Mouse (Mus musculus) midbrain, embryonic 10.5 days (tissue): ENCODE results near the gene Nup210l. TPM values are rescaled to one million over a fixed set of nuclear protein-coding genes. Genes with fewer than 3 reads are reported as not detected.
"Not testable (repeated sequence)": the region's sequence is repeated elsewhere in the genome, so short reads cannot be mapped to it uniquely, and the experiment has no call there.

Experiments
- DNase-seq: peaks from one replicate; pipeline ENCODE4 v3.0.0-alpha.2; 2017; ENCODE audit warnings: low spot score
- H3K27ac ChIP-seq: fragments of 300-500 bp; sonication (generic); replicated peaks from 2 replicates; pipeline ENCODE4 v1.5.1; 2016; ENCODE audit warnings: mild to moderate bottlenecking
- H3K27me3 ChIP-seq: fragments of 300-500 bp; sonication (generic); 2 replicates; pipeline ENCODE4 v1.6.1; 2016; ENCODE audit warnings: low read depth, mild to moderate bottlenecking; ENCODE audit not compliant: poor library complexity, severe bottlenecking
- H3K36me3 ChIP-seq: fragments of 300-500 bp; sonication (generic); 2 replicates; pipeline ENCODE4 v1.6.1; 2016; ENCODE audit warnings: mild to moderate bottlenecking, moderate library complexity
- H3K4me1 ChIP-seq: fragments of 300-500 bp; sonication (generic); 2 replicates; pipeline ENCODE4 v1.6.1; 2016
- H3K4me3 ChIP-seq: fragments of 300-500 bp; sonication (generic); 2 replicates; pipeline ENCODE4 v1.5.1; 2016; ENCODE audit warnings: mild to moderate bottlenecking, moderate library complexity
- H3K9me3 ChIP-seq: fragments of 300-500 bp; sonication (generic); replicated peaks from 2 replicates; pipeline ENCODE4 v1.6.1; 2016; ENCODE audit warnings: mild to moderate bottlenecking
- WGBS: fragments of 180-500 bp; shearing (Covaris S2); methylation state at CpG from one replicate; pipeline ENCODE4 v1.1.7; 2016; 5-methylcytosine and 5-hydroxymethylcytosine counted together
- polyA plus RNA-seq: library from polyadenylated mRNA; unstranded; fragments of >200 nt; fragmentation: Nextera tagmentation; extraction: Ambion mirVana; gene quantifications from 2 replicates; pipeline ENCODE4 v1.2.1, GENCODE M21; 2016

Gene Nup210l
- polyA plus RNA-seq, 1 experiment from 2014 or later = 0.43 TPM

DNA sequence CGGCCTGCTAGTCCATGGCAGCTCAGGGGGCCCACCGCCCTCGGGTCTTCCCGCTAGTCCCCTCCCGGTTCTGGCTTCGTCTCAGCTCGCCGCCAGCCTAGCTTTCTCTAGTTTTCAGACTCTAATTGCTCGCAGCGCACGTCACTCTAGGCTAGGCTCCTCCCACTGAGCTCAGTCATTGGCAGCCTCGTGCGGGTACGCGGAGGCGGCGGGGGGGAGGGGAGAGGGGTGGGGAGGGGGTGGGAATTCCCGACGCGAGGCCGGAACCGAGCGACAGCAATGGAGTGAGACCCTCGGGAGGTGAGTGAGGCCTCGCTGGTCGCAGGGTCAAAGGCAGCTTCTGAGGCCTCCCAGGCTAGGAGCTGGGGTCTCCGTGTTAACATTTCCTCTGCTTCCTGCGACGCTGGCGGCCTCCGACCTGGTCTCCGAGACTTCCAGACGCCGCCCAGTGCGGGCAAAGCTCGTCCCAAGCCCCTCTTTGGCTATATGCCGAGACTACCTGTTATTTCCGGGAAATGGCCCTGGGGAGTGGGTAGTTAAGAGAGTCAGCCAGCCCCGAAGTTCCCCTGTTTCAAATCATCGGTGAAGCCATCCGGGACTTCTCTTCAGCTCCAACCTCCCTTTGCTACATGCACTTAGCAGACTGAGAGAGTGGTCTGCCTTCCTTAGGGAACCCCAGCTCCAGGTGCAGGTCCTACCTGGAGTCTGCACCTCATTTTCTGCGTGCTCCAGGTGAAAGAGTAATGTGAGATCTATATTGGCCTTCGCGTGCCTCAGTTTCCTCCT is 144.2 kb downstream of the Nup210l start, which contains the start of gene Slc39a1:
Gene Slc39a1, plus strand, starts transcription at position 213 of the 786 bp plus-strand sequence.
- under 1% methylated on average over 44 of the region's 44 CpGs for WGBS
- peak; percentile 96 for DNase-seq
- H3K9me3 ChIP-seq = no peaks in the 10 kb centered on the region
- peaks cover 30% of the 10 kb centered on the region for H3K4me1 ChIP-seq
- H3K36me3 ChIP-seq = peaks cover 27% of the 10 kb centered on the region
- no peaks in the 10 kb centered on the region for H3K27me3 ChIP-seq
- peak within 1 kb of the TSS; percentile 92 for H3K27ac ChIP-seq
- peak within 1 kb of the TSS; percentile 72 for H3K4me3 ChIP-seq

- Histone ChIP-seq H3K4me3 (peak overlapping the region; percentile 72), H3K27ac (peak overlapping the region; percentile 92), H3K36me3 (peaks cover 27% of the 10 kb centered on the region), H3K9me3 (no peaks in the 10 kb centered on the region), H3K4me1 (peaks cover 30% of the 10 kb centered on the region), H3K27me3 (no peaks in the 10 kb centered on the region)
- WGBS = 12% methylated on average over 10 of the region's 10 CpGs
- no peak for DNase-seq
Observed at GRCm38 (mm10) chr3:90248746-90249100, 144.8 kb downstream of the Nup210l start.

- H3K36me3 ChIP-seq = peaks cover 27% of the 10 kb centered on the region
- no peak overlapping the region for H3K27ac ChIP-seq
- 92% methylated on average over 6 of the region's 6 CpGs for WGBS
- H3K4me1 ChIP-seq = peaks cover 38% of the 10 kb centered on the region
- DNase-seq = no peak
- H3K9me3 ChIP-seq = no peaks in the 10 kb centered on the region
- H3K27me3 ChIP-seq = no peaks in the 10 kb centered on the region
- no peak overlapping the region for H3K4me3 ChIP-seq
Observed at GRCm38 (mm10) chr3:90250791-90251190, 146.9 kb downstream of the Nup210l start.

GRCm38 (mm10) chr3:90251731-90252226 is 147.8 kb downstream of the Nup210l start:
- not testable (repeated sequence) for DNase-seq, H3K27me3 ChIP-seq, H3K27ac ChIP-seq, H3K9me3 ChIP-seq, H3K4me3 ChIP-seq
- H3K4me1 ChIP-seq = peaks cover 43% of the 10 kb centered on the region
- H3K36me3 ChIP-seq = peaks cover 29% of the 10 kb centered on the region
- 93% methylated on average over 9 of the region's 12 CpGs for WGBS

GRCm38 (mm10) chr3:90252659-90253058 is 148.7 kb downstream of the Nup210l start:
- peaks cover 38% of the 10 kb centered on the region for H3K36me3 ChIP-seq
- H3K27me3 ChIP-seq, H3K27ac ChIP-seq, H3K4me3 ChIP-seq, DNase-seq, H3K9me3 ChIP-seq: not testable (repeated sequence)
- H3K4me1 ChIP-seq = peaks cover 39% of the 10 kb centered on the region
- 89% methylated on average over 2 of the region's 2 CpGs for WGBS

DNA sequence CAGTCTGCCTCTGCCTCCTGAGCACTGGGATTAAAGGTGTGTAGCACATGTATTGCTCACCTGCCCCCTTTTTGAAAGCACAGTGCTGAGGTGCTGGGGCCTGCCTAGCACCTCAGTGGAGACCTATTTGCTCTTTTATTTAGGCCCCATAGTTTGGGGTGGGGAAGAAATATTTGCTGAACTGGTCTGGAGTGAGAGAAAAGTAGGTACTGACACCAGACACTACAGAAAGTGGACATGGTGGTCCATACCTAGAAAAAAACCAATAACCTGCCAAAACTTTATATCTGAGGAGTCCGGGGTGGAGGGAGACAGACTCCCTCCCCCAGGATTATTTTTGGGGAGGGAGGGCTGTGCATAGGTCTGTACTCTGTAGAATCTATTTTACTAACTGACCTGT is 149.2 kb downstream of the Nup210l start:
- H3K27me3 ChIP-seq, DNase-seq, H3K9me3 ChIP-seq, H3K27ac ChIP-seq: not testable (repeated sequence)
- Histone ChIP-seq H3K4me3 (peak overlapping the region; percentile 90), H3K4me1 (peaks cover 36% of the 10 kb centered on the region), H3K36me3 (peaks cover 43% of the 10 kb centered on the region)
- WGBS = 88% methylated on average over 1 of the region's 1 CpGs

- H3K4me1 ChIP-seq = peaks cover 30% of the 10 kb centered on the region
- H3K9me3 ChIP-seq = no peaks in the 10 kb centered on the region
- H3K4me3 ChIP-seq = peak within 1 kb of the TSS; percentile 90
- peaks cover 50% of the 10 kb centered on the region for H3K36me3 ChIP-seq
- DNase-seq = peak; percentile 96
- no peaks in the 10 kb centered on the region for H3K27me3 ChIP-seq
- whole genome bisulfite sequencing = 3% methylated on average over 40 of the region's 40 CpGs
- peak within 1 kb of the TSS; percentile 91 for H3K27ac ChIP-seq
Observed at GRCm38 (mm10) chr3:90253653-90254418, 149.9 kb downstream of the Nup210l start, which contains the start of gene Crtc2. Gene Crtc2, plus strand, starts transcription at chr3:90254163.

DNA sequence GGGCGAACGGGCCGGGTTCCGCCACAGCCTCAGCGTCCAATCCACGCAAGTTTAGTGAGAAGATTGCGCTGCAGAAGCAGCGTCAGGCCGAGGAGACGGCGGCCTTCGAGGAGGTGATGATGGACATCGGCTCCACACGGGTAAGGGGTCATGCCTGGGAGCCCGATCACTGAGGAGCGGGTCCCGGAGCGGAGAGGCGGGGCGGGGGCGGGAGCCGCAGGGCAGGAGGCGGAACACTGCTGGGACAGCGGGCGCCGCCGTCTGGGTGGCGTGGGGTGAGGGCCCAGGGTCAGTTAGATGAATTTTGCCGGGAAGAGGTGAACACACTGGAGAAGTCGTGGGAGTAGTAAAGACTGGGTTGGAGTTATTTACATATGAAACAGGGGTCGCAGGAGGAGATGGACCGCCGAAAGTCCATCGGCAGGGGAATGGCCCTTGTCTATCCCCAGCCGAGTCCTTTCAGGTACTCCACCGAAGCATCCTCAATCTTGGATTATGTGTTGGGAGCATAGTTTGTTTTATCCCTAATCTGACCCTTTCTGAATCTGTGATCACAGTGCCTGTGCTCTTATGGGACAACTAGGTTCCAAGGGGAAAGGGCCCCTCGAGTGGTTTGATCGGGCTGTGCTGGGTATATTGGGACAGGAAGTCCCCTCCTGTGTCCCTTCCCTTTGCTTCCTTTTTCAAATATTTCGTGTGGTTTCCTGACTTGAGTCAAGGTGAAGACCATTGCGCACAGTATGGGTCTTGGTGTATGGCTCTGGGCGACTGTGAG is 150.7 kb downstream of the Nup210l start:
- peak overlapping the region; percentile 90 for H3K4me3 ChIP-seq
- H3K36me3 ChIP-seq = peaks cover 54% of the 10 kb centered on the region
- WGBS = 1% methylated on average over 41 of the region's 41 CpGs
- no peaks in the 10 kb centered on the region for H3K9me3 ChIP-seq
- H3K4me1 ChIP-seq = peaks cover 22% of the 10 kb centered on the region
- H3K27me3 ChIP-seq = no peaks in the 10 kb centered on the region
- H3K27ac ChIP-seq = peak overlapping the region; percentile 91
- DNase-seq = no peak

DNA sequence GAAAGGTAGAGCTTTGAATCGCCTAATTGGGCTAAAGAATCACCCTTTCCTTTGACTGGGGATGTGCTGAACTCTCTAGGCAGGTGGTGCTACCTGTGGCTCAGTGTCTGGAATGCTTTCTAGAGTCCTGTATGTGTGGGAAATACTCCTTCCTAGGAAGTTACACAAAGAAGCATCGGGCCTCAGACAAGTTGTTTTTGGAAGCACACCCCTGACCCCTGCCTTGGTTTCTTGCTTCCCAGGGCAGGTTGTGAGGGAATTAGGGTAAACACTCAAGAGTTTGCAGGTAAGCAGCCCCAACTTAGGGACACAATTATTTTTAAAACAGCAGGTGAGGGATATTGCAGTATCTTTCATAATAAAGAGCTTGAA is 151.2 kb downstream of the Nup210l start:
- WGBS = 26% methylated on average over 2 of the region's 2 CpGs
- DNase-seq = no peak
- Histone ChIP-seq H3K4me1 (peaks cover 22% of the 10 kb centered on the region), H3K27ac (peak overlapping the region; percentile 91), H3K4me3 (peak overlapping the region; percentile 90), H3K27me3 (no peaks in the 10 kb centered on the region), H3K9me3 (no peaks in the 10 kb centered on the region), H3K36me3 (peaks cover 54% of the 10 kb centered on the region)

GRCm38 (mm10) chr3:90255784-90256353 is 151.9 kb downstream of the Nup210l start:
- no peak for DNase-seq
- no peaks in the 10 kb centered on the region for H3K27me3 ChIP-seq
- peak overlapping the region; percentile 90; the same call in 1 of the 2 replicates for H3K4me3 ChIP-seq
- WGBS = 93% methylated on average over 14 of the region's 14 CpGs
- H3K9me3 ChIP-seq = no peaks in the 10 kb centered on the region
- H3K4me1 ChIP-seq = peaks cover 22% of the 10 kb centered on the region
- H3K27ac ChIP-seq = no peak overlapping the region
- H3K36me3 ChIP-seq = peaks cover 54% of the 10 kb centered on the region

DNA sequence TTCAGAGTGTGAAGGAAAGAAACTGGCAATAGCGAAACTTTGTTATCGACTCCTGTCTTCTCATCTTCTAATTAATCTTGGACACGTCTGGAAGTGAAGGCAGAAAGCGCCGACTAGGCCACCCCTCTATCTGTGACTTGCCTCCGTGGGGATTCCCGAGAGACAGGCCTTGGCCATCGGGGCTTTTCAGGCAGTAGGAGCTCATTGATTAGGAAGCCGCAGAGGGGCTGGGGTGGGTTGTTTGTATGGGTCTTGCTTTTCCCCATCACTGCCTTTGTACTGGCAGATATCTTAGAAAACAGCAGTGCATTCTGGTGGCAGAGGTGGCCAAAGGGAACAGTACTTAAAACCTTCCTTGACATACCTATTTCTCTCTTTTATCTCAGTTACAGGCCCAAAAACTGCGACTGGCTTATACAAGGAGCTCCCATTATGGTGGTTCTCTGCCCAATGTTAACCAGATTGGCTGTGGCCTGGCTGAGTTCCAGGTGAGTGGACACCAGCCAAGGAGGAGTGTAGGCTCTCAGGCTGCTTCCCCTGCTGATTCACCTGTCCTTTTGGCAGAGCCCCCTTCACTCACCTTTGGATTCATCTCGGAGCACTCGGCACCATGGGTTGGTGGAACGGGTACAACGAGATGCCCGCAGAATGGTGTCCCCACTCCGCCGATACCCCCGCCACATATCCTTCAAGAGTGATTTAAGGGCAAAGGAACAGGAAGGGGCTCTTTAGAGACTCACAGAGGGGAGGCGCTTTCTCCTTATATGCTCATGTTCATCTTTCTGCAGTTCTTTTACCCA is 153.0 kb downstream of the Nup210l start:
- 94% methylated on average over 19 of the region's 19 CpGs for WGBS

More for the DNA sequence above, 153.0 kb downstream of the Nup210l start:
- no peak for DNase-seq
- Histone ChIP-seq H3K4me3 (no peak overlapping the region), H3K27me3 (no peaks in the 10 kb centered on the region), H3K4me1 (peaks cover 22% of the 10 kb centered on the region), H3K36me3 (peaks cover 54% of the 10 kb centered on the region), H3K27ac (no peak overlapping the region), H3K9me3 (no peaks in the 10 kb centered on the region)
